Mouse (Mus musculus): Measurements from ENCODE around the gene B9d2. TPM values are rescaled to one million over a fixed set of nuclear protein-coding genes. Genes with fewer than 3 reads are reported as not detected.
A peak's percentile ranks its signal among the peaks of the same experiment; 100 is the strongest.

Gene B9d2
- polyA plus RNA-seq, 1 experiment from 2014 or later = 34.8 TPM

DNA sequence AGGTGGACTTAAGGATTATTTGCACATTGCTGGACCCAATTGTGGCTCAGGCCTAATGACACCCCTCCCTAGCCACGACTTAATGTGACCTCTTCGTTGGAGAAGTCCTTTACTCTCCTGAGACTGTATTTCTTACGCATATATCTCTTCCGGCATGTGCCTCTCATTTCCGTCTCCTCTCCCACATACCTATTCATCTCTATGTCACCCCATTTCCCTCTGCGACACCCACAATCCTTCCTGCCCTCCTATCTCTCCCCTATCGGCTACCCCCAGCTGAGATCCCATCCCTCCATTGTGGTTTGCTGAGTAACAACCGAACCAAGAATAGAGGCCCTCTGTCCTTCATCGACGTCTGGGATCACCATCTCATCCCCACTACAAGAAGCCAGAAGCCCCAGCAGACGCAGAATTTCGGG lies 9.0 kb downstream of the B9d2 start:
- Histone ChIP-seq H3K36me3 (no peaks in the 10 kb centered on the region), H3K9me3 (no peaks in the 10 kb centered on the region), H3K9ac (no peak overlapping the region), H3K27me3 (replicated peaks) (peaks cover 65% of the 10 kb centered on the region), H3K27ac (no peak overlapping the region), H3K4me3 (peak overlapping the region; percentile 45), H3K4me2 (replicated peaks) (peak overlapping the region; percentile 79), H3K4me1 (peaks cover 32% of the 10 kb centered on the region)
- no peak for ATAC-seq (ENCODE audit: low FRiP score, low read depth)
- WGBS = 11% methylated on average over 12 of the region's 12 CpGs

GRCm38 (mm10) chr7:25690051-25690450 lies 9.5 kb downstream of the B9d2 start:
- no peak overlapping the region for H3K4me3 ChIP-seq
- peaks cover 32% of the 10 kb centered on the region for H3K4me1 ChIP-seq
- 27% methylated on average over 5 of the region's 5 CpGs for WGBS
- peak overlapping the region; percentile 79; the same call in 1 of the 2 replicates for H3K4me2 ChIP-seq (replicated peaks)
- H3K36me3 ChIP-seq = no peaks in the 10 kb centered on the region
- ATAC-seq (ENCODE audit: low FRiP score, low read depth) = no peak
- H3K27me3 ChIP-seq (replicated peaks) = peaks cover 65% of the 10 kb centered on the region
- no peaks in the 10 kb centered on the region for H3K9me3 ChIP-seq
- no peak overlapping the region for H3K9ac ChIP-seq
- H3K27ac ChIP-seq = no peak overlapping the region

GRCm38 (mm10) chr7:25694104-25694503 lies 13.5 kb downstream of the B9d2 start:
- Histone ChIP-seq H3K4me3 (no peak overlapping the region), H3K27ac (no peak overlapping the region), H3K36me3 (no peaks in the 10 kb centered on the region), H3K27me3 (replicated peaks) (peaks cover 24% of the 10 kb centered on the region), H3K4me2 (replicated peaks) (no peak overlapping the region), H3K9ac (no peak overlapping the region), H3K9me3 (no peaks in the 10 kb centered on the region), H3K4me1 (peaks cover 3% of the 10 kb centered on the region; the same call in 1 of the 2 replicates)
- ATAC-seq (ENCODE audit: low FRiP score, low read depth) = no peak
- 58% methylated on average over 8 of the region's 8 CpGs for WGBS

DNA sequence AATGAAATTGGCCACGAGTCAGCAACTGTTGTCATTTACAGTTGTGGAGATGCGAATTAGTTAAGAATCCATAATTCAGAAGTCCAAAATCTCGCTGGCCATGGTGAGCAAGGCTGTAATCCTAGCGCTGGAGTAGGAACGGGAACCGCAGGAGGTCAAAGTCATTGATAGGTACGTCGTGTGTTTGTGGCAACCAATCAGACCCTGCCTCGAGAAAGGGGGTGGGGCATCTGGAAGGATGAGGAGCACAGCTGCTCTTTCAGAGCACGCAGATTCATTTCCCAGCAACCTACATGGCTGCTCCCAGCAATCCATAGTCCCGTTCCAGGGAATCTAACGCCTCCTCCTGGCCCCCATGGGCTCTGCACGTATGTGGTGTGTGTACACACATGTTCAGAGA lies 19.3 kb downstream of the B9d2 start:
- H3K27ac ChIP-seq = no peak overlapping the region
- WGBS = 51% methylated on average over 13 of the region's 13 CpGs
- no peak overlapping the region for H3K4me2 ChIP-seq (replicated peaks)
- ATAC-seq (ENCODE audit: low FRiP score, low read depth) = no peak
- H3K36me3 ChIP-seq = no peaks in the 10 kb centered on the region
- H3K4me3 ChIP-seq = no peak overlapping the region
- peaks cover 13% of the 10 kb centered on the region for H3K4me1 ChIP-seq
- no peaks in the 10 kb centered on the region; the same call in 1 of the 2 replicates for H3K9me3 ChIP-seq
- peaks cover 4% of the 10 kb centered on the region for H3K27me3 ChIP-seq (replicated peaks)
- no peak overlapping the region for H3K9ac ChIP-seq

- no peak overlapping the region for H3K4me3 ChIP-seq
- no peak for ATAC-seq (ENCODE audit: low FRiP score, low read depth)
- no peaks in the 10 kb centered on the region for H3K36me3 ChIP-seq
- no peaks in the 10 kb centered on the region; the same call in 1 of the 2 replicates for H3K9me3 ChIP-seq
- H3K27ac ChIP-seq = no peak overlapping the region
- no peak overlapping the region for H3K4me2 ChIP-seq (replicated peaks)
- no peak overlapping the region for H3K9ac ChIP-seq
- H3K4me1 ChIP-seq = peaks cover 17% of the 10 kb centered on the region
- 76% methylated on average over 12 of the region's 12 CpGs for WGBS
- H3K27me3 ChIP-seq (replicated peaks) = peaks cover 4% of the 10 kb centered on the region
Observed at GRCm38 (mm10) chr7:25700732-25701131, 20.2 kb downstream of the B9d2 start.

GRCm38 (mm10) chr7:25702350-25702749 lies 21.8 kb downstream of the B9d2 start:
- 98% methylated on average over 2 of the region's 2 CpGs for WGBS
- no peak for ATAC-seq (ENCODE audit: low FRiP score, low read depth)

DNA sequence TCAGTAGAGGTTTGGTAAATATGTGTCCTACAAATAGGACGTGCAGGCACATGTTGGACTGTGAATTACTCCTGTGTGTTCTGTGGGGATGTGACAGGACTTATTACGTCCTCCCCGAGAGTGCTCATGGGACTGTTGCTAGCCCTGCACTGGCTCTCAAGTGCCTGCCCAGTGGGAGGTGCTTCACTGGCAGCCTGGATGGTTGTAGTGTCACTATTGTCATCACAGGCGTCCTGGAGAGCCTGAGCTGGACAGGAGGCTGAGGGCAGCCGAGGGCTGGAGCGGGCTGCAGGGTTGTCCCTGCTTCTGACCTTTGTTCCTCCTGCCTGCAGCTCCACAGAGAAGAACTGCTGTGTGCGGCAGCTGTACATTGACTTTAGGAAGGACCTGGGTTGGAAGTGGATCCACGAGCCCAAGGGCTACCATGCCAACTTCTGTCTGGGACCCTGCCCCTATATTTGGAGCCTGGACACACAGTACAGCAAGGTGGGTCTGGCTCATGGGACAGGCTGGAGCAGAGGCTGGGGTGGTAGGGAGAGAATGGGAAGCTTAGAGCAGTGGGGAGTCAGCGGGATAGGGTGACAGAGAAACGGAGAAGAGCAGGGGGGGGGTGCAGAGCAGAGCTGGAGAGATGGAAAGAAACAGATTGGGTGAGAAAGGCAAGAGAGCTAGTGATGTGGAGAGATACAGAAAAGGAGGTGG lies 23.4 kb downstream of the B9d2 start:
- ATAC-seq (ENCODE audit: low FRiP score, low read depth) = 0 out of 2 replicates have a peak, but pooled peaks have one; percentile 23
- WGBS = 19% methylated on average over 10 of the region's 10 CpGs

More at GRCm38 (mm10) chr7:25702350-25702749, 21.8 kb downstream of the B9d2 start:
- H3K9me3 ChIP-seq = no peaks in the 10 kb centered on the region; the same call in 1 of the 2 replicates
- H3K4me1 ChIP-seq = peaks cover 17% of the 10 kb centered on the region
- H3K36me3 ChIP-seq = no peaks in the 10 kb centered on the region
- H3K9ac ChIP-seq = no peak overlapping the region
- H3K27ac ChIP-seq = no peak overlapping the region
- H3K4me3 ChIP-seq = no peak overlapping the region
- H3K4me2 ChIP-seq (replicated peaks) = no peak overlapping the region
- H3K27me3 ChIP-seq (replicated peaks) = peaks cover 4% of the 10 kb centered on the region

GRCm38 (mm10) chr7:25704716-25705364 lies 24.3 kb downstream of the B9d2 start:
- Histone ChIP-seq H3K9ac (peak overlapping the region; percentile 45; the same call in 1 of the 2 replicates), H3K36me3 (no peaks in the 10 kb centered on the region), H3K27ac (no peak overlapping the region), H3K4me3 (peak overlapping the region; percentile 33), H3K4me1 (peaks cover 18% of the 10 kb centered on the region), H3K9me3 (no peaks in the 10 kb centered on the region; the same call in 1 of the 2 replicates), H3K27me3 (replicated peaks) (peaks cover 4% of the 10 kb centered on the region), H3K4me2 (replicated peaks) (peak overlapping the region; percentile 68)
- peak; percentile 51; the same call in 1 of the 2 replicates for ATAC-seq (ENCODE audit: low FRiP score, low read depth)
- WGBS = 2% methylated on average over 33 of the region's 37 CpGs

More for the DNA sequence above, 23.4 kb downstream of the B9d2 start:
- peaks cover 4% of the 10 kb centered on the region for H3K27me3 ChIP-seq (replicated peaks)
- peaks cover 17% of the 10 kb centered on the region for H3K4me1 ChIP-seq
- H3K27ac ChIP-seq = no peak overlapping the region
- no peak overlapping the region for H3K9ac ChIP-seq
- H3K4me2 ChIP-seq (replicated peaks) = peak overlapping the region; percentile 68
- H3K4me3 ChIP-seq = peak overlapping the region; percentile 0; the same call in 1 of the 2 replicates
- no peaks in the 10 kb centered on the region; the same call in 1 of the 2 replicates for H3K9me3 ChIP-seq
- no peaks in the 10 kb centered on the region for H3K36me3 ChIP-seq

DNA sequence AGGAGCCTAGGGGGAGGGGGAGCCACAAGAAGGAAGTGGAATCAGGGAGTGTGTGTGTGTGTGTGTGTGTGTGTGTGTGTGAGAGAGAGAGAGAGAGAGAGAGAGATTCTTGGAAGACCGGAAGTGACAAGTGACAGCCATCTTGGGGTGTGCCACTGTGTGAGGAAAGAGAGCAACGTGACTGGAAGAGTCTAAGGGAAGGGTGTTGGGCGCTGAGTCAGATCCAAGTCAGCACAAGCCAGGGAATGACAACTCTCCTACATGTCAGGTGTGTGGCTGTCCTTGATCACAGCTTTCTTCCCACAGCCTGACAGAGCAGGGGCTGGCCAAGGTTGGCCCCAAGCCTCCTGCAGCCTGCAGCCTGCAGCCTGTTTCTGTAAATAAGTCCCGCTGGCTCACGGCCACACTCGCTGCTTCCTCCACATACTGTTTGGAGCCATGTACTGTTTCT lies 25.2 kb downstream of the B9d2 start:
- no peaks in the 10 kb centered on the region; the same call in 1 of the 2 replicates for H3K9me3 ChIP-seq
- no peak for ATAC-seq (ENCODE audit: low FRiP score, low read depth)
- WGBS = 64% methylated on average over 6 of the region's 6 CpGs

DNA sequence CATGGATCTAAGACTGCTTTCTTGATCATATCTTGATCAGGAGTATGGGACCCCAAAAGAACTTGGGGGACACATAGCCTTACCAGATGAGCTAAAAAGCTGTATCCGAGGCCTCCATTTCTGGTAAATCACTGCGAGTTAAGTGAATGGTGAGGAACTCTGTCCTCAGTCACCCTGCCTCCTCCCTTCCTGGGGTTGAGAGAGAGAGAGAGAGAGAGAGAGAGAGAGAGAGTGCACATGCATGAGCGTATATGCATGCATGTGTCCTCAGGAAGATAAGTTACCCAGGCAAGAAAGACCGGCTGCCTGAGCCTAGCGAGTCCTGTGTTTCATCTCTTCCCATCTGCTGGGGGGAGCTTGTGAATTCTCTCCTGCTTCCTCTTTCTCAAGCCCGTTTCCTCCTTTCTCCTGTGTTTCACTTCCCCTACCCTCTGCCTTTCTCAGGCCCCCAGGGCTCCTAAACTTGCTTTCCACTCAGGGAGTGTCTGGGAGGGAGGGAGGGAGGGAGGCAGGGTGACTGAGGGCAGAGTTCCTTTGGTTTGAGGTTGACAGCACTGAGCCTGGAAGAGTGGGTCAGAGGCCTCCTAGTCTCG lies 26.1 kb downstream of the B9d2 start:
- no peak for ATAC-seq (ENCODE audit: low FRiP score, low read depth)
- Histone ChIP-seq H3K9me3 (no peaks in the 10 kb centered on the region), H3K36me3 (no peaks in the 10 kb centered on the region), H3K4me3 (no peak overlapping the region), H3K27me3 (replicated peaks) (peaks cover 4% of the 10 kb centered on the region), H3K27ac (no peak overlapping the region), H3K9ac (no peak overlapping the region), H3K4me2 (replicated peaks) (no peak overlapping the region), H3K4me1 (peaks cover 36% of the 10 kb centered on the region)
- WGBS = 62% methylated on average over 7 of the region's 7 CpGs

More for the DNA sequence above, 25.2 kb downstream of the B9d2 start:
- H3K36me3 ChIP-seq = no peaks in the 10 kb centered on the region
- no peak overlapping the region for H3K4me3 ChIP-seq
- no peak overlapping the region for H3K9ac ChIP-seq
- H3K4me2 ChIP-seq (replicated peaks) = no peak overlapping the region
- peaks cover 4% of the 10 kb centered on the region for H3K27me3 ChIP-seq (replicated peaks)
- peaks cover 28% of the 10 kb centered on the region for H3K4me1 ChIP-seq
- H3K27ac ChIP-seq = no peak overlapping the region

GRCm38 (mm10) chr7:25707581-25708292 lies 27.2 kb downstream of the B9d2 start:
- Histone ChIP-seq H3K27ac (no peak overlapping the region), H3K4me3 (no peak overlapping the region), H3K27me3 (replicated peaks) (peaks cover 4% of the 10 kb centered on the region), H3K9ac (no peak overlapping the region), H3K9me3 (no peaks in the 10 kb centered on the region), H3K36me3 (peaks cover 6% of the 10 kb centered on the region), H3K4me2 (replicated peaks) (no peak overlapping the region), H3K4me1 (peaks cover 46% of the 10 kb centered on the region)
- 60% methylated on average over 15 of the region's 15 CpGs for WGBS
- no peak for ATAC-seq (ENCODE audit: low FRiP score, low read depth)
